Mouse (Mus musculus) layer of hippocampus, adult 2 months (tissue): ENCODE measurements at regions not wholly inside any gene's neighbourhood (a gene's known extent, or its start where the extent isn't known, plus 50 kb on each side); places are given as distances from the start of the nearest gene placed in this dataset.
"Not testable (repeated sequence)": the region's sequence is repeated elsewhere in the genome, so short reads cannot be mapped to it uniquely, and the experiment has no call there.

Experiments used
- DNase-seq, 2 experiments: peaks; one replicate each; pipeline ENCODE4 v3.0.0; 2022; ENCODE audit warnings: low spot score in 2 of 2
- H3K27ac ChIP-seq: fragments of 200-600 bp; 2 replicates; pipeline ENCODE4 v1.8.1; 2022
- H3K4me3 ChIP-seq: fragments of 200-600 bp; 2 replicates; pipeline ENCODE4 v1.8.1; 2022; ENCODE audit warnings: mild to moderate bottlenecking
- CTCF ChIP-seq: fragments of 200-600 bp; conservative IDR thresholded peaks from 2 replicates; pipeline ENCODE4 v1.8.1; 2022; ENCODE audit warnings: antibody characterized with exemption, mild to moderate bottlenecking, moderate library complexity

- no peak overlapping the region for H3K4me3 ChIP-seq
- no peak for TF ChIP-seq CTCF
- no peak overlapping the region for H3K27ac ChIP-seq
- no peak for DNase-seq
These were observed 53.2 kb upstream of the Jarid2 start for GRCm38 (mm10) chr13:44676041-44676440.

DNA sequence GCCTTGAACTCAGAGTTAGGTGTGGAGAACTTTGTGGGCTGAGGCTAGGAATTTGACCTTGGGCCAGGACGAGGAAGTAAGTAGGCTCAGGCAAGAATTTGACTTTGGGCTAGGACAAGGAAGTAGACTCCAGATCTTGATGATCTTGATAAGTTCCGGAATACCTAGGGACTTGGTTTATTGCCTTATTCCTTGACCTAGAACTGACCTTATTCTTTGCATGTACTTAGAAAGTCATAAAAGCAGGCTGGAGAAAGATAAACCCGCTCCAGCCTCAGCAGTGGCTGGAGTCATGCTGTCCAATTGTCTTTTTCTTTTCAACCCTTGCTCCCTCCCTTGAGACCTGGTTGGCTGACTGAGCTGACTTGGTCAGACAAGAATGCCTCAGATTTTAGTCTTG is 51.2 kb upstream of the Jarid2 start:
- Histone ChIP-seq H3K27ac (no peak overlapping the region), H3K4me3 (no peak overlapping the region)
- no peak for DNase-seq
- TF ChIP-seq CTCF = no peak

- not testable (repeated sequence) for H3K4me3 ChIP-seq, H3K27ac ChIP-seq, DNase-seq
These were observed 49.8 kb upstream of the Jarid2 start for GRCm38 (mm10) chr13:44679457-44679856.
